Mouse (Mus musculus): ENCODE results near the gene Gpr89. TPM values are rescaled to one million over a fixed set of nuclear protein-coding genes. Genes with fewer than 3 reads are reported as not detected.
A peak's percentile ranks its signal among the peaks of the same experiment; 100 is the strongest.

Gene Gpr89
- 34.6 and 36.7 TPM in 2 replicates for polyA plus RNA-seq (2016; fragmentation: Nextera tagmentation; extraction: Ambion mirVana)

GRCm38 (mm10) chr3:96904851-96905541 is at the start of gene Gpr89:
Gene Gpr89, minus strand, starts transcription at chr3:96905346.
- under 1% methylated on average over 40 of the region's 40 CpGs for WGBS
- Histone ChIP-seq H3K4me1 (peaks cover 14% of the 10 kb centered on the region), H3K4me3 (peak within 1 kb of the TSS; percentile 100), H3K27me3 (ENCODE audit: low read depth, poor library complexity, severe bottlenecking) (peaks cover 4% of the 10 kb centered on the region), H3K36me3 (no peaks in the 10 kb centered on the region), H3K27ac (replicated peaks) (peak within 1 kb of the TSS; percentile 91), H3K9me3 (replicated peaks) (no peaks in the 10 kb centered on the region)
- DNase-seq (ENCODE audit: low spot score): peak; percentile 93

DNA sequence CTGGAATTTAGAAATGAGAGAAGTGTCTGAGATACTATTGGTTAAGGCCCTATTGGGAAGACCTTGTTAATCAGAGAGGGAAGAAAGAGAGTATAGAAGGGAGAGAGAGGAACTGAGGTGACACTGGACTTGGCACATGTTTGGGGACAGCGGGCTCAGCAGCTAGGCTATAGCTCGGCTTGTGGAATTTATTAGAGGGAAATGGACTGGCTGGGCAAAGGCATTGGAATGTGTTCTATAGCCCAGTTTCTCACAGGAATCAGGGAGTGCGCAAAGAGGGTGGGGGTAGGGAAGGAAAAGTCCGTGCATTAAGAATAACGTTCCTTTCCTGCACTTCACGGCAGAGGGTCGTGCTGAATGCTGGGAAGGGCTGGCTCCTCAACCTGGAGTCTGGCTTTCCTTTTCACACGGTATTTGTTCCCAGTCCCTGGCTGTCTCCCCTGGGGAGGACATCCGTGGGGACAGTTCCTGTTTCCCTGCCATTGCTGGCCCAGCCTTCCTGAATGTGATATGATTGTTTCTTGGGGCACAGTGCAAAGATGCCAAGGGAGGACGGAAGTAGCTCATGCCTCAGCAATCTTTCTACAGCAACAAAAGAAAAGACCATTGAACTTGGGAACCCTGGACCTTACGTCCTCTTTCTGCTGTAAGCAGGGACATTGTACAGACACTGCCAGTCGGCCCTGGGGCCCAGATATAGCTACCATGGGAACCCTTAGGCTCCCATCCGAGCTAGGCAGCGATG is 48.5 kb upstream of the Gpr89 start:
- no peak for DNase-seq (ENCODE audit: low spot score)
- H3K9me3 ChIP-seq (replicated peaks): no peaks in the 10 kb centered on the region
- H3K4me1 ChIP-seq: peaks cover 3% of the 10 kb centered on the region; the same call in 1 of the 2 replicates
- no peak overlapping the region for H3K27ac ChIP-seq (replicated peaks)
- no peak overlapping the region for H3K4me3 ChIP-seq
- 65% methylated on average over 14 of the region's 14 CpGs for WGBS
- no peaks in the 10 kb centered on the region for H3K27me3 ChIP-seq (ENCODE audit: low read depth, poor library complexity, severe bottlenecking)
- H3K36me3 ChIP-seq: no peaks in the 10 kb centered on the region

GRCm38 (mm10) chr3:96942706-96943105 is 37.6 kb upstream of the Gpr89 start:
- WGBS: 93% methylated on average over 2 of the region's 2 CpGs
- Histone ChIP-seq H3K27ac (replicated peaks) (no peak overlapping the region), H3K4me1 (peaks cover 13% of the 10 kb centered on the region), H3K27me3 (ENCODE audit: low read depth, poor library complexity, severe bottlenecking) (0 out of 2 replicates have a peak, but pooled peaks cover 2% of the 10 kb centered on the region), H3K36me3 (no peaks in the 10 kb centered on the region), H3K4me3 (no peak overlapping the region), H3K9me3 (replicated peaks) (0 out of 2 replicates have a peak, but pooled peaks cover 4% of the 10 kb centered on the region)
- DNase-seq (ENCODE audit: low spot score): no peak

GRCm38 (mm10) chr3:96938738-96939137 is 33.6 kb upstream of the Gpr89 start:
- DNase-seq (ENCODE audit: low spot score): peak; percentile 86
- Histone ChIP-seq H3K27ac (replicated peaks) (0 out of 2 replicates have a peak overlapping the region, but pooled peaks have one; percentile 6), H3K27me3 (ENCODE audit: low read depth, poor library complexity, severe bottlenecking) (peaks cover 36% of the 10 kb centered on the region), H3K4me3 (peak overlapping the region; percentile 43), H3K36me3 (no peaks in the 10 kb centered on the region), H3K4me1 (peaks cover 25% of the 10 kb centered on the region), H3K9me3 (replicated peaks) (0 out of 2 replicates have a peak, but pooled peaks cover 4% of the 10 kb centered on the region)
- 13% methylated on average over 11 of the region's 11 CpGs for WGBS

DNA sequence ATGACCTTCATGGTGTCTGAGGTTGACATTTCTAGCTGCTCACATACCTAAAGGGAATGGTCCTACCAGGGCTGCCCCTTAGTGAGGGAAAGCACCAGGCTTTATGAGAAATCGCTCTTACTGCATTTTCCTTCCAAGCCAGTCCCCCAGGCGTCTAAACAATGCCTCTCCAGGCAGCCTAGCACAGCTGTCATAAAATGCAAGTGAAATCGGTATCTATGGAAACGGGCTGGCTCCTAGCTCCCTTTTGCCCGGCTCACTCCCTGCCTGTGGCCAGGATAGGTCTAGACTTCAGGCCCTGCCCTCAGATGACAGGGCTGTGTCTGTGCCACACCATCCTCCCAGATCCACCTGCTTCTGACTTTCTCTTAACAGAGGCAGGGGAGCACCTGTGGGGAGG is 32.5 kb upstream of the Gpr89 start:
- Histone ChIP-seq H3K36me3 (no peaks in the 10 kb centered on the region), H3K9me3 (replicated peaks) (no peaks in the 10 kb centered on the region), H3K27me3 (ENCODE audit: low read depth, poor library complexity, severe bottlenecking) (peaks cover 46% of the 10 kb centered on the region), H3K4me1 (peaks cover 31% of the 10 kb centered on the region), H3K4me3 (no peak overlapping the region), H3K27ac (replicated peaks) (peak overlapping the region; percentile 50)
- peak; percentile 33 for DNase-seq (ENCODE audit: low spot score)
- WGBS: 25% methylated on average over 5 of the region's 5 CpGs

DNA sequence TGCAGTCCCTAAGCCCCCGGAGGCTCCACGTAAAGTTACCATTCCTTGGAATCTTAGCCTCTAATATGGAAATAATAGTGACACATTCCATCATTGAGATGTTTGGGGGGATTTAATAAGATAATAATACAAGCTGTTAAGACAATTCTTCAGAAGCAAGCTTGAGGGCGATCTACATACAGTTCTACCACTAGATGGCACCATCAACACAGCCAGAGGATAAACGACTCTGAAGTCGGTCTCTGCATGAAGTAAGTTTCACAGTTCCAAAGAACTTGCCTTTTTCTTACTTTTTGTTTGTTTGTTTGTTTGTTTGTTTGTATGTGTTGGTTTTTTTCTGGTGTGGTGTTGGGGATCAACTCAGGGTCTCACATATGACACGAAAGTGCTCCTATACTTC is 31.1 kb upstream of the Gpr89 start:
- Histone ChIP-seq H3K36me3 (no peaks in the 10 kb centered on the region), H3K9me3 (replicated peaks) (no peaks in the 10 kb centered on the region), H3K27ac (replicated peaks) (no peak overlapping the region), H3K4me1 (peaks cover 45% of the 10 kb centered on the region), H3K4me3 (no peak overlapping the region), H3K27me3 (ENCODE audit: low read depth, poor library complexity, severe bottlenecking) (peaks cover 58% of the 10 kb centered on the region)
- WGBS: 13% methylated on average over 6 of the region's 6 CpGs
- peak; percentile 34 for DNase-seq (ENCODE audit: low spot score)

GRCm38 (mm10) chr3:96931261-96931681 is 26.1 kb upstream of the Gpr89 start:
- peak; percentile 48 for DNase-seq (ENCODE audit: low spot score)

GRCm38 (mm10) chr3:96925920-96926319 is 20.8 kb upstream of the Gpr89 start, which contains the start of gene Gja8:
Gene Gja8, minus strand, starts transcription at chr3:96926020.
- peaks cover 33% of the 10 kb centered on the region for H3K27me3 ChIP-seq (ENCODE audit: low read depth, poor library complexity, severe bottlenecking)
- WGBS: 80% methylated on average over 6 of the region's 6 CpGs
- no peaks in the 10 kb centered on the region for H3K36me3 ChIP-seq
- DNase-seq (ENCODE audit: low spot score): no peak
- H3K27ac ChIP-seq (replicated peaks): no peak within 1 kb of the TSS
- no peaks in the 10 kb centered on the region for H3K9me3 ChIP-seq (replicated peaks)
- H3K4me3 ChIP-seq: no peak within 1 kb of the TSS
- H3K4me1 ChIP-seq: peaks cover 6% of the 10 kb centered on the region

More at GRCm38 (mm10) chr3:96931261-96931681, 26.1 kb upstream of the Gpr89 start:
- 0 out of 2 replicates have a peak overlapping the region, but pooled peaks have one; percentile 38 for H3K27ac ChIP-seq (replicated peaks)
- H3K27me3 ChIP-seq (ENCODE audit: low read depth, poor library complexity, severe bottlenecking): peaks cover 82% of the 10 kb centered on the region
- 18% methylated on average over 5 of the region's 5 CpGs for WGBS
- H3K36me3 ChIP-seq: no peaks in the 10 kb centered on the region
- peaks cover 28% of the 10 kb centered on the region for H3K4me1 ChIP-seq
- no peaks in the 10 kb centered on the region for H3K9me3 ChIP-seq (replicated peaks)
- H3K4me3 ChIP-seq: no peak overlapping the region; the same call in 1 of the 2 replicates

- H3K36me3 ChIP-seq: no peaks in the 10 kb centered on the region
- no peak for DNase-seq (ENCODE audit: low spot score)
- H3K4me3 ChIP-seq: no peak overlapping the region
- H3K4me1 ChIP-seq: no peaks in the 10 kb centered on the region
- H3K27me3 ChIP-seq (ENCODE audit: low read depth, poor library complexity, severe bottlenecking): peaks cover 20% of the 10 kb centered on the region
- no peak overlapping the region for H3K27ac ChIP-seq (replicated peaks)
- no peaks in the 10 kb centered on the region for H3K9me3 ChIP-seq (replicated peaks)
- 88% methylated on average over 4 of the region's 4 CpGs for WGBS
Measured at GRCm38 (mm10) chr3:96924631-96925030, 19.5 kb upstream of the Gpr89 start.

DNA sequence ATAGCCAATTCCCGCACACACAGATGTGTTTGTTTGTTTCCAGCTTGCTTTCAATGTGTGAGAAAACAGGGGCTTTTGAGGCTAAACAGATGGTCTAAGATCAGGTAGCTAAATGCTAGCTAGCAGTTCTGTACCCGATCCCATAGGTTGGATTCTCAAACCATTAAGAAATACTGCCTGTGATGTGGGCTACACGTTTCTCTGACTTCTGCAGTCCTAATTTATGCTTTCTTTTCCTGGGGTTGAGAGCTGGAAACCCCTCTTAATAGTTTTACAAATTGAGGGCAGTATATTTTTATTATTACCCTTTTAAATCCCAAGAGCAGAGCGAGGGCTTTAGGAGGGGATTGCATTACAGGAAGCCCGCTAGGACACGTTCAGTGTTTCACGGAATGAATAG is 15.8 kb upstream of the Gpr89 start:
- Histone ChIP-seq H3K27ac (replicated peaks) (no peak overlapping the region), H3K36me3 (no peaks in the 10 kb centered on the region), H3K4me1 (no peaks in the 10 kb centered on the region), H3K4me3 (no peak overlapping the region), H3K9me3 (replicated peaks) (no peaks in the 10 kb centered on the region), H3K27me3 (ENCODE audit: low read depth, poor library complexity, severe bottlenecking) (no peaks in the 10 kb centered on the region)
- DNase-seq (ENCODE audit: low spot score): no peak
- WGBS: 88% methylated on average over 7 of the region's 7 CpGs

DNA sequence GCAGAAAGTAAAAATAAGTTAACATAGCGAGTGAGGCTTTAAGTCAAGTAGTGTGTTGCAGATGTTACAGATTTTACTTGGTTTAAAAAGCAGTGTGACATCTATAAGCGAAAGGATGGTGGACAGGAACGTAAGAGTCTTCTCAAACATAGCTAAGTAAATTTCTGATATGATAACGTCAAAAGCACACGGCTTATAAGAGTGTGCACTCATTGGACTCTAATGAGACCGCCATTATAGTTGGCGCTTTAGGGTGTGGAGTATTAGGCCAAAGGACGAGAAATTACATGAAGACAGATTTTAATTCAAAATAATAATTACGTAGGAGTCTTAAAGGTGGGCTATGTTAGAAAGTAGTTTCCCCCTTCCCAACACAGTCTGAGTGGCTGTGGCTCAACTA is 446 bp upstream of the Gpr89 start:
- Histone ChIP-seq H3K4me1 (peaks cover 14% of the 10 kb centered on the region), H3K27ac (replicated peaks) (peak overlapping the region; percentile 91), H3K36me3 (no peaks in the 10 kb centered on the region), H3K9me3 (replicated peaks) (no peaks in the 10 kb centered on the region), H3K27me3 (ENCODE audit: low read depth, poor library complexity, severe bottlenecking) (peaks cover 4% of the 10 kb centered on the region), H3K4me3 (peak overlapping the region; percentile 100)
- 49% methylated on average over 9 of the region's 9 CpGs for WGBS
- DNase-seq (ENCODE audit: low spot score): no peak

DNA sequence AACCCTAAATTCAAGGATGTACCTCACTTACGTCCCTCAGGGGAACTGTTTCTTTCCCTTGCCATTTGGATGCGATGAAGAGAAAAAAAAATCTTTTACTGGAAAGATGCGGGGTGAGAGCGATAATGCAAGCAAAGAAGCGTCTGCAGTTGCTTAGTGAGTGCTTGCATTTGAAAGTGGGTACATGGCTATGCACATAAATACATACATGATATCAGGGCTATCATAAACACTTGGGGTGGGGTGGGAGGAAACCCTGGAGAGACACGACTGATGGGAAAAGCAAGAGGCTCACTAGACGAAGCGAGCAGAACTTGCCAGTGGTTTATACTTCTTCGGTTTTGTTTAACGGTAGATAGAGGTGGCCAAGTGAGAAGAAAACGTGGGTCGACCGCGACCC is 753 bp downstream of the Gpr89 start, which contains the start of gene Gja5:
Gene Gja5, plus strand, starts transcription at position 301 of the 400 bp plus-strand sequence.
- Histone ChIP-seq H3K27me3 (ENCODE audit: low read depth, poor library complexity, severe bottlenecking) (peaks cover 4% of the 10 kb centered on the region), H3K27ac (replicated peaks) (peak within 1 kb of the TSS; percentile 91), H3K4me3 (peak within 1 kb of the TSS; percentile 100), H3K36me3 (no peaks in the 10 kb centered on the region), H3K9me3 (replicated peaks) (no peaks in the 10 kb centered on the region), H3K4me1 (peaks cover 14% of the 10 kb centered on the region)
- DNase-seq (ENCODE audit: low spot score): no peak
- 17% methylated on average over 14 of the region's 14 CpGs for WGBS

Measured in midbrain, embryonic 10.5 days (tissue).